Mouse (Mus musculus): ENCODE data around the gene Rrp7a.
A peak's percentile ranks its signal among the peaks of the same experiment; 100 is the strongest.
"Not testable (repeated sequence)": the region's sequence is repeated elsewhere in the genome, so short reads cannot be mapped to it uniquely, and the experiment has no call there.

Gene Rrp7a

DNA sequence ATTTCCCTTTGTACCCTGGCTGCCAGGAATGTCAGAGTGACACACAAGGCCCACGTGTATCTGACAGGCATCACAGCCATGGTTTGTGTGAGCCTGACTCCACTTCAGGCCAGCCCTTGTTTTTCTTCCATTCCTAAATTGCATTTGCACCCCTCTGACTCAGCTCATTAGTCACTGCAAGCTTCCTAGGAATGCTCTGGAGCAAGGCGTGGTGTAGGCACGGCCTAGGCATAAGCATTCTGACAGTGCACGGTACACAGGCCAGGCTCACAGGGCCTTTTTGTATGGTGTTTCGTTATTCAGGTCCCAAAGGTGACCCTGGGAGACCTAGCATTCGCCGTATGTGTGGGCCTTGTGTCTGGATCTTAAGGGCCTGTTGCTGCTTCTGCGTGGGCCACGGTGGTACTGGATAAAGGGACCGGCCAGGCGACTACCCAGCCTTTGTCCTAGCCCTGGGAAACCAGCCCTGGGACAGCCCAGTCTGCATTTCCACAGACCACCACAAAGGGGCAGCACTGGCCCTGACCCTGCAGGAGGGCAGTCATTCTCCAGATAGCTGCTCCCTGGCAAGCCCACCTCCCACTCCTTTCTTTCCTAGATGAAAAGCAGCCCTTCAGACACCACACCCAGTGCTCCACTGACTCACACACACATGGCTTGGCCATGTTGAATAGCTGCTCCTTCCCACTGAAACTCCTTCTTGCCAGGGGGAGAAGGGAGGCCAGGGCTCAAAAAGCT, 34.5 kb upstream of the Rrp7a start:
- DNase-seq (ENCODE audit: low read depth, low spot score) = no peak

DNA sequence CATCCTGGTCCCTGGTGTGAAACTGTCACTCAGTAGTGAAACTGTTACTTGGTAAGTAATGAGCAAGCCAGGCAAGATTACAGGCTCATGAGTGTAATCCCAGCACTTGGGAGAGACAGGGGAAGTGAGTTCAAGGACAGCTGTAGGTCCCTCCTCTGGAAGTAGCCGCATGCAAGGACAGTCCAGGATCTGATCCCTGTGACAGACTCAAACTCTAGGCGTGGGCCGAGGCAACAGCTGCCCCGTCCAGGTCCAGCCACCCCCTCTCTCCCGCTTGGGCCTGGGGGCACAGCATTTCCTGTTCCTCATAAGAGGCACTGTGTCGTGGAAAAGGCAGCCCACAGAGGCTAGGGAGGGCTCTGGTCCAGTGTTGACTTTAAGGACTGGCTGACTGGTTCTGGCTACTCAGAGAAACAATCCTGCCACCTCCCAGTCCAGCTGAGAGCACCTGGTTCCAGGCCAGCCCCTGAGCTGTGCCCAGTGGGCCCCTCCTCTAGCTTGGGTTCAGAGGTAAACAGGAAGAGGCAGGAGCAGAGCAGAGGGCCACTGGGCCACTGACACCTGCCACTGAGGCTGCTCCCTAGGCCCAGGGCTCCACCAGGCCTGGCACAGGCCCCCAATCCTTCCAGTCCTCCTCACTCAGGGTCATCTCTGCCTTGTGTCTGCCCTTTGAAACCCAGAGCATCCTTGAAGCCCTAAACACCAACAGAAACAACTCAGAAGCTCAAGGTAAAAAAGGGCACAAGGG, 33.2 kb upstream of the Rrp7a start:
- no peak for DNase-seq (ENCODE audit: low read depth, low spot score)

DNA sequence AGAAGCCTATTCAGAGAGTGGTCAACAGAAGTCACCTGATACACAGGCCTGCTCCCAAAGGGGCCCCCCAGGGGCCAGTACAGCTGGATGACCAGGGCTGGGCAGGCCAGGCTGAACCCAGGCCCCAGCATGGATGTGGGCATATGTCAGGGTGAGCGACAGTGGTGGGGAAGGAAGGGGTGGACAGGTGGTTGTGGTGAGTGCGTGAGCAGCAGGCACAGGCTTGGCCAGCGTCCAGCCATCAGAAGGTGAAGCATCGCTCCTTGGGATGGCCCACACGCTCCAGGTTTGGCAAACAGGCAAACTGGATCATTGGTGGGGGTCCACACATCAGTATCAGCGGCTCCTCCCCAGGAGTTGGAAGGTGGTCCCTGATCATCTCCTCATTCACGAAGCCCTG, 31.7 kb upstream of the Rrp7a start:
- no peak for DNase-seq (ENCODE audit: low read depth, low spot score)

DNA sequence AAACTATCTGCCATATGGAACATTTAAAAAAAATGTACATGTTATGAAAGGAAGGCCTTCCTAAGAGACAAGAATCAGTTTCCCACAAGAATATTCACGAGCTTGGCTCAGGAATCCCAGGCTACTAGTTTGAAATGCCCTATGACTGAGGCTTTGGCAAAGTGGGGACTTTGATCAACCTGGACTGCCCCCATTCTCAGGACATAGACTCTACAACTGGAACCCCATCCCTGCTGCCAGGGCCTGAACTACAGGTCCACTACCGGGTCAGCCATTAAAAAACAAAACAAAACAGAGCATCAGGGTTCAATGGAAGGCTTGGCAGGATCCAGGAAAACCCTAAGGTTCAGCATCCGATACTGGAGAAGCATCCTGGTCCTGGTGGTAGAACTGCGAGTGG, 28.1 kb upstream of the Rrp7a start:
- DNase-seq (ENCODE audit: low read depth, low spot score) = no peak

DNA sequence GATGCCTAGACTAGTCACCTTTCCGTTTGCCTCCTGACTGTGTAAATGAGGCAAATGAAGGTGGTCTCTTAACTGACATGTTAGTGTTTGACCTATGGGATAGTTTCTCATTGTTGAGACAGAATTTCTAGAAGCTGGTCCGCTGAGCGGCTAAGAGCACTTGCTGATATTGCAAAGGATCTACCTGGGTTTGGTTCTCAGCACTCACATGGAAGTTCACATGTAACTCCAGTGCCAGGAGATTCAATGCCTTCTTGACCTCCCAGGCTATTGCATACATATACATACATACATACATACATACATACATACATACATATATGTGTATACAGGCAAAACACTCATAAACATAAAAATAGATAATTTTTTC, 27.5 kb upstream of the Rrp7a start:
- no peak for DNase-seq (ENCODE audit: low read depth, low spot score)

DNA sequence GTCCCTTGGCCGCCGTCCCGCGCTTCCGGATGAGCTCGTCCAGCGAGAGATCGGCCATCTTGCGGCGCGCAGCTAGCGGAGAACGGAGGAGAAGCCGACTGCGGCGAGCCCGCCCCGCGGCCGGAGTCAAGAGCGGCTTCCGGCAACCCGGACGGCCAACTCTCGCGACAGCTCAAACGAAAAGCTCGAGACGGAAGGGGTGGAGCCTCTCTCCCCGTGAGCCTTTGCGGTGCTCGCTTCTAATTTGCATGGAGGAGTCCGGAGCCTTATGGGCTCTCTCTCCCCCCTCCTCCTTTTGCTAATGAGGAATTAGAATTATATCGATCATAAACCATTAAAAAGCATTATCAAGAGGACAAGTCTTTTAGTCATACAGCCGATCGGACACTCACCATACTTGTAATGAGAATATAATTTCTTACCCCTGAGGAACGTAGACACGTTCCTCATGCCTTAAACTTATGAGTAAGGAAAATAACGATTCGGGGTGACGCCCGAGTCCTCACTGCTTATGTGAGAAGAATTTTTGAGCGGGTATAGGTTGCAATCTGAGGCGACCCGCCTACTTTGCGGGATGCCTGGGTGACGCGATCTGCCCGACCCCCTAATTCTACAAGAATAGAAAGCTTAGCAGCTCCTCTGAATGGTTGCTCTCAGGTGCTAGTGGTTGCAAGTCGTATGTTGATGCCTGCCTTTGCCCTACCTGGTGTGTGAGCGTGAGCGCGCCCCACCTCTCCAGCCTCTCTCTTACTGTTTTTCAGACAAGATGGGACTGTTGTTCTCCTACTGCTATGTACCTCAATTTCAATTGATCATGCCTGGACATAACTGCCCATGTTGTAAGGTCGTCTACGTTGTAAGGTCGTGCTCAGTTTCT, 26.8 kb upstream of the Rrp7a start, which contains the start of gene Poldip3:
TSS of gene Poldip3 (minus strand) at position 189 of the 877 bp plus-strand sequence.
- peak; percentile 97 for DNase-seq (ENCODE audit: low read depth, low spot score)

DNA sequence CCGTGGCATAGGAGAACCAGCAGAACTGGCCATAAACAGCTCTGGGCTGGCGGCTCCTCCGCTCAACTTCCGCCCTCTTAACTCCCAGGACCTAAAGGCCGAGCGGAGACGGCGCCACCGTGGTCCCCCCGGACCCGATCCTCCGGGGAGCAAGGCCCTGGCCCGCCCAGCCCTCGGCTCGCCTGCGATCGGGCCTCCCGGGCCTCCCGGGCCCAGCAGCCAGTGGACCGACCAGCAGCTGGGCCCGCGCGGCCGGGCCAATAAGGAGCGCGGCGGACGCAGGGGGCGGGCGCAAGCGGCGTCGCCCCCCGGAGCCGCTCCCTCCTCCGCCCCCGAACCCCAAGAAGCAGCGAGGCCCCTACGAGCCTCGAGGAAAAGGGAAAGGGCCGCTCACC, 26.2 kb upstream of the Rrp7a start:
- DNase-seq (ENCODE audit: low read depth, low spot score) = no peak

DNA sequence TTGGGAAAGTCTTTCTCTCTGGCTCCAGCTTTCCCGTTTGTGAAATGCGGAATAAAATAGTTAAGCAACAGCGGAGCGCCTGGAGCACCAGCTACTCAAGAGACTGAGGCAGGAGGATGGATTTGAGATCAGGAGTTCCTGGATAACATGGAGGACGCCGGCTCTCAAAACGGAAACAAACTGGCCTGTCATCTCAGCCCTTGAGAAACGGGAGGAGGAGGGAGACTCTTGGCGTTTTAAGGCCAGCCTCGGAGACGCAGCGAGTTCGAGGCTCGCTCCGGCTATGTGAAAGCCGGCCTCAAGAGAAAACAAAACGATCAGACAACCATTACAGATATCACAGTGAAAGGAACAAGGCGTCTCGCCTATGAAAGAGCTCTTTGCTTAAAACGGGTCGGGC, 25.8 kb upstream of the Rrp7a start:
- no peak for DNase-seq (ENCODE audit: low read depth, low spot score)

DNA sequence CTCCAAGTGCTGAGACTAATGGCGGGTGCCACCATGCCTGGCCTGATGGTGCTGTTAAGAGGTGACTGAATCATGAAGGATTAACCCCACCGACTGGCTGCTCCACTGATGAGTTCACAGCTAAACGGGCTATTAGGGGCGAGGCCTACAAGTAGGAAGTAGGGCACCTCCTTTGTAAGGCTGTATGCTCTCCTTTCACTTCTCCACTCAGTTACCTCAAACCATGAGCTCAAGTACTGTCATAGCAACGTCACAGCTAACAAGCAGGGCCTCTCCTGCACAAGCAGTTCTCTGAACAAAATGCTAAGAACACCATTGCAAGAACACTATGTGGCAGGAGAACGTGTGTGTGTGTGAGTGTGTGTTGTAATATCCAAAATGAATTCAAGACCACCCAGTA, 22.9 kb upstream of the Rrp7a start:
- DNase-seq (ENCODE audit: low read depth, low spot score) = no peak

DNA sequence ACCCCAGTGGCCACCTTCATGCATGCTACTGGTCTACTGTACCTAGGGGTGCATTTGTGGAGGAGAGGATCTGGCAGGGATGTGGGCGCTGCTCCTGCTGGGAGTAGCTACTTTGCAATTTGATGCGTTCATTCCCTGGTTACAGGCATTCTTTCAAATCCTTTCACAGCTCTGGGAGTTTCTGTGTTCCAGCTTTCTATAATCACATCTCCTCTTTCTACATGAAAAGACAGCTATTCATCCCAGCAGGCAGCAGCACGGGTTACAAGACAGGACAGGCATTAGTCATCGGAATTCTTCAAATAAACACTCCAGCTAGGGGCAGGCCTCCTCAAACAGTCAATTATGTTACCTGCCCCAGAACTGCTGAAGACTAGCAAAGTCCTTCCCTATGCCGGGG, 20.3 kb upstream of the Rrp7a start:
- DNase-seq (ENCODE audit: low read depth, low spot score) = peak; percentile 66

DNA sequence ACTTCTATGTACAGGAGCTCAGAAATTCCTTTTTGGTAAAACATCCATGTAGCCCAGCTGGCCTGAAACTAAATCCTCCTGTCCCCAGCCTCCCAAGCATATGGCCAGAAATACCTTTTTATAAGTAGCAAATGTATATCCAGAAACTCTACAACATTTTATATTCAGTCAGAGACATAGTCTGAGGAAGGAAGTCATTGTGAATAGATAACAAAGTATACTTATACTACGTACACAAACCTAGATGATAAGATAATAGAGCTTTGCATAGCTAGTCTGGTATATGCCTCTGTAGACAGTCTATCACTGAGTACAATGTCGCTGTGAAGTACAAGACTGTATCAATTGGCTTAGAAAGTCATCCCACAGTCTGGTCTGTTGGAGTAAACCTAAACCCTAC, 13.1 kb upstream of the Rrp7a start:
- no peak for DNase-seq (ENCODE audit: low read depth, low spot score)

DNA sequence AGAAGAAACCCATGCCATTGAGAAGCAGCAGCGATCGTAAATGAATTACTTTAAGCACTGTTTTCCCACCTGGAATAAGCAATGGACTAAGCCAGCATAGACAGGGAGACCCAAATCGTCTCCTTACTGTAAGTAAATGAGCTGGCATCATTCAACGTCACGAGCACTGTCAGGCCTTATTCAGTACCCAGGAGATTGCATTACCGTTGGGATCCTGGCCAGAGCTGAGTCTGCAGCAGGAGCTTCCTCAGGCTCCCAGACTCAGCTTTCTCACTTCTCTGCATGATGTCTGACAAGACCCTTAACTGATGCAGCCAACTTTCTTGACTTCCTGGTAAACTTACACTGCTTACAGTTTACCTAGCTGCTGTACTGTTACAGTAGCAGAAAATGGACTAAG, 12.1 kb upstream of the Rrp7a start:
- DNase-seq (ENCODE audit: low read depth, low spot score) = no peak

DNA sequence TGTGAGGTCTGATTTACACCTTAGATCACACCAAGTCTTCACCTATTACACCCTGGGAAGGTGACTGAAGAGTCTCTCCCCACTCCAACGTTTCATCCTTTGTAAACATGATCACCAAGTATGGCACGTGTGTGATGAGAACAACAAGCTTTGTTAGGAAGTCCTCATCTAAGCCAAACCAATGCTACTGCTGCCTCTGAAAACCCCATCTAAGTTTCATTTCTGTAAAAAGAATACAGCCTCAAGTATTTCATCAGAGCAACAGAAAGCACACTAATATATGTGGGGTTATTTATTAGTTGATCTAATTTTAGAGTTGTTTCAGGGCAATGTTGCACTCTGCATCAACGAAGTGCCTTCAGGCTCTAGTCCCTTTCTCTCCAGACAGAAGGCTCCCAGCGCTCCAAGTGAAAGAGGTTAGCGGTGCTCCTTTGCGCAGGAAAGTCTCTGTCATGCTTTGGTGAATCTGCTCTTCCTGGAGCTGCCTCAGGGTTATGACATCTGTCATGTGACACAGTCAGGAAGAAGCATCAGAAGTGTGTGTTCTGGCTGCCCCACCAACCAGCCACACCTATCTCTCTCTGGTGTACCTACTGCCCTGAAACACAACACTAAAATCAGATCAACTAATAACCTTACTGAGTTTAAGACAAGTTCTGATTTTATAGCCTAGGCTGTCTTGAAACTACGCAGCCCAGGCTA, 7.1 kb upstream of the Rrp7a start:
- DNase-seq (ENCODE audit: low read depth, low spot score) = no peak

DNA sequence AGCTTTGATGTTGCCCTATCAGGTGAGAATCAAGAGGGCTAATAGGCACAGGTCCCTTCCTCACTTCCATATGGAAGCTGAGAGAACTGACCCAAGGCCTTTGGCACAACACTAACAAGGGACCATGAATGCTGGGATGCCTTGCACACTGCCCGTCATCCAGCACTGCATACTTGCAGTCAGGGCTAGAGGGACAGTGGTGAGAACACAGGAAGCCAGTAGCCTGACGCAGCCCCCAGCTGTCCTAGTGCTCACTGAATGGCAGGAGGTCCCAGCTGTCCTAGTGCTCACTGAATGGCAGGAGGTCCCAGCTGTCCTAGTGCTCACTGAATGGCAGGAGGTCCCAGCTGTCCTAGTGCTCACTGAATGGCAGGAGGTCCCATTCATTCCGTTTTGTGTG, 4.4 kb upstream of the Rrp7a start:
- not testable (repeated sequence) for DNase-seq (ENCODE audit: low read depth, low spot score)

DNA sequence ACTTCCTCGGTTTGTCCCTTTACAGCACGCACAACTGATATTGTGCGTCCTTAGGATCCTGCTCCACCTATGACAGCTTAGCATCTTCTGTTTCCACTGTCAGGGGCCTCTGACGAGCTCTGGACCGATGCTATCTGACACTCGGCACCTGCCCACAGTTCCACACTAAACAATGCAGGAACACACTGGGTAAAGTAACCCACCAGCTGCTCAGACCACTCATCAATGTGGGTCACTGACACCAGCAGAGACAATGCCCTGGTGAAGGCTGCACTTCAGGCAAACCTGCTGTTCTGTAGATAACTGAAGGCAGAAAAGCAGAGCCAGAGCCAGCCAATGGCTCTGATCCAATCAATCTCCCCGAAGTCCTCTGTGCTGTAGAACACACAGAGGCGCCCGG, 4.0 kb upstream of the Rrp7a start:
- DNase-seq (ENCODE audit: low read depth, low spot score) = no peak

DNA sequence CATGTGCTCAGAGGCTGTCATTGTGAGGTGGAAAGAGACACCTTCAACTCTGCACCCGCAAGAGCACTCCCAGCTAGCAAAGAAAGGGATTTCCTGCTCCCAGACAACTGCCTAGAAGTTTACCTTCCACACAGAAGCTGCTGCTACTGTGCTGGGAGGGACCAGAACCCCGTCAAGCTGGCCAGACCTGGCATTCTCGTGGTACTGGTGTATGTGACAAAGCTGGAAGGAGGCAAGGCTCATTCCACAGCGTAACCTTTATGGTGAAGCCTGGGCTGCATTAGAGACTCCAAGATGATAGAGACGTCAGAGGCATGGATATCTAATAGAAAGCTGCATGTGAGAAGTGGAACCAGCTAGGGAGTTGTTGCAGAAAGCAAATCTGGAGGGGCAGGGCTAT, 2.0 kb upstream of the Rrp7a start:
- no peak for DNase-seq (ENCODE audit: low read depth, low spot score)

DNA sequence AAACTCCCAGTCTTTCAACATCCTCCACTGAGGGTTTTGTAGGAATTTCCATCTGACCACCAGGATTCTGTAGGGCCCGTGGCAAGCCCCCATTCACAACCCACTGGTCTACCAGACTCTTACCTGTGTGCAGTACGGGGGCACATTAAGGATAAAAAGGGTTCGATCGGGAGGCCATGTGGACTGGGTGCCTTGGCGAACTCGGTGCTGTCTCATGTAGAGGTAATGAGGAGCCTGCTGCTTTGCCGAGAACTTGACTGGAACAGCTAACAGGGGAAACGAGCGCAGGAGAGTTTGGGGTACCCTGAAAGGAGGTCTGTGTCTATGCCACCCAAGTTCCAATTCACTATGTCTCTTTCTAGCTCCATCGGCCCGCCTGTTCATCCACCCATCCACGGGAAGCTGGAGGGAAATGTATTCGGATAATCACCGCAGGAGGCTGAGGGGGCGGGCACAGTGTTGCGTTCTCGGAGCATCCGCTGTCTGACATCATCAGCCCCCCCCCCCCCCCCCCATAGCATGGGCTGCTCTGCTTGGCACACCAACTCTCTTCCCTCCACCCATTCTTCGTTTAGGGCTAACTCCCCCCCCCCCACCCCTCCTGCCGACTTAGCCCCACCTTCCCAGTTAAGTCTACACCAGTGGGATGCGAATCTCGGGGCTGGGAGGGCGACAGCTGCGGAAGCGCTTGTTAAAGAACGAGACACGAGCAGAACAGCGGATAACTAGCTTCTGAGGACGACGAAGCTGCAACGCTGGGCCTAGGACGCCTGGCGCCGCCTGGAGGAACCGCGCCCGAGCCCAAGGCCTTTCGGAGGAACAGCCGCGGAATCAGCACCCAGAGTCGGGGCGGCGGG, 664 bp downstream of the Rrp7a start:
- peak; percentile 43 for DNase-seq (ENCODE audit: low read depth, low spot score)

DNA sequence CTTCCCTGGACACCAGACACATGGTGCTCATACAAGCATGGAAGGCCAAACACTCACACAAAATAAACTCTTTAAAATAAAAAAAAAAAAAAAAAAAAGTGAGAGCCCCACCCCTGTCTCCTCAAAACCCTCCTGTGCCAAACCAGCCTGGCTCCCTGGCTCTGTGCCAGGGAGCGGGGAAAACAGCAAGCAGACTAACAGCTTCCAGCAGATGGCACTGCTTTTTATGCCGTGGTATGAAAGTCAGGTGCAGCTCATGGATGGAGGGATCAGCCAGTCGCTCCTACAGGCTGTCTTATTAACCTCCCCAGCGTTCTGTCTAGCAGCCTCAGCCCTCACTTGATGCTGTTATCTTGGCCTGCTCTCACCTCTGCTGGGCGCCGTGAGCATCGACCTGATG, 4.2 kb downstream of the Rrp7a start:
- DNase-seq (ENCODE audit: low read depth, low spot score) = peak; percentile 63

DNA sequence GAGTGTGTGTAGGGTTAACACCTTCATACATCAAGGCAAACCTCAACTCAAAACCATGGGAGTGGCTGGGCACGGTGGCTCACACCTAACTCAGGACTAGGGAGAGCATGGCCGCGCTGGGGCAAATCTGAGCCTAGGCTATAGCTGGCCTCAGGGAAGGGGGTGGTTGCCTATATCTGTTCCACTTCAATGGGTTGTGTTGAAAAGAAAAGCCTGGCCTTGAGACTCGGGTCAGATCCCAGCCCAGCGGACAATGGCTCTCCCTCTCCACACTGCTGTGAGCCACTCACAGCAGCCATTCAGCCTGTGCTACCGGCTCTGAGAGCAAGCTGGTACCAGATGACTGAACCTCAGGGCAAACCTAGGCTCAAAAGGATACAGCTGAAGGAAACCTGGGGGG, 7.5 kb downstream of the Rrp7a start:
- DNase-seq (ENCODE audit: low read depth, low spot score) = no peak

DNA sequence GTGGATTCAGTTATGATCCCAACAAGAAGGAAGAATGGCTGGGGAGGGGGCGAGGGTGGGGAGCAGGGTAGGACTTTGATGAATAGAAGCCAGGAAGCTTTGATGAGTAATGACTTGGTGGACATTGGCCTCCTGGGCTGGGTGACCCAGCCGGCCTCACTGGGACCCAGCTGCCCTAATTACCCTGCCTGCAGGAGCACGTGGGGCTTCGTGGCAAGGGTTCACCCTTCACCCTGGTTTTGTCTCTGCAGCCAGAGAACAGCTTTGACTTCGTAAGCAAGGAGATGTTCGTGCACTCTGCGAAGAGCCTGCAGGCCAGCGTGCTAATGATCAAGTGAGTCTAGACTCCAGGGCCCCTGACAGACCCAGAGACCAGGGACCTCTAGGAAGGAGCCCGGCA, 8.5 kb downstream of the Rrp7a start:
- DNase-seq (ENCODE audit: low read depth, low spot score) = no peak

DNA sequence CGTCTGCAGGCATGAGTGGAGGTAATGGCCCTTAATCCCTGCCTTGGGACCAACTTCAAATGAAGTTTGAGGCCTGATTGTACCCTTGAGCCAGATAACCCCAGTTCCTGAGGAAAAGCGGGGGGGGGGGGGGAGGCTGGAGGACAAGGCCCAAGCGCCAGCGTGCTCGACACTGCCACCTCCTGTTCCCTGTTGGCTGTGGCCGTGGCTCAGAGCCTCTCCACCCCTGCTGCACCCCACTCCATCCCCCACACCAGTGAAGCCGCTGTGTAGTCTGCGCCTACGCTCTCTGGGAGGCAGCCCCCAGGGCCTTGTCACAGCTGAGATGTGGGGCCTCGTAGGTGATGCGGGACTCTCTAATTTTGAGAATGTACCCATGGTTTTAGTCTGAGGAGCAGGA, 9.7 kb downstream of the Rrp7a start:
- DNase-seq (ENCODE audit: low read depth, low spot score) = no peak

Measured in telencephalon, adult 2 months (tissue).